Mouse (Mus musculus) R1 (cell line): Measurements from ENCODE around the gene Angpt4.

Experiments used
- DNase-seq: peaks from one replicate; pipeline ENCODE4 v3.0.0-alpha.2; 2018; ENCODE audit warnings: low read depth, low spot score

Angpt4 gene

GRCm38 (mm10) chr2:151910919-151911500, at the start of gene Angpt4:
Gene Angpt4, plus strand, starts transcription at chr2:151911210.
- no peak for DNase-seq

GRCm38 (mm10) chr2:151862257-151862810, 48.7 kb upstream of the Angpt4 start:
- DNase-seq, result peak; percentile 27

- DNase-seq, result no peak
Observed at GRCm38 (mm10) chr2:151864941-151865340, 46.1 kb upstream of the Angpt4 start.

GRCm38 (mm10) chr2:151866487-151866886, 44.5 kb upstream of the Angpt4 start:
- DNase-seq, result peak; percentile 79

GRCm38 (mm10) chr2:151868196-151868595, 42.8 kb upstream of the Angpt4 start:
- DNase-seq, result no peak

GRCm38 (mm10) chr2:151874551-151874950, 36.5 kb upstream of the Angpt4 start:
- DNase-seq, result peak; percentile 41

GRCm38 (mm10) chr2:151876012-151876485, 35.0 kb upstream of the Angpt4 start:
- DNase-seq, result peak; percentile 79

GRCm38 (mm10) chr2:151878645-151879044, 32.4 kb upstream of the Angpt4 start:
- DNase-seq, result no peak

GRCm38 (mm10) chr2:151879760-151880159, 31.2 kb upstream of the Angpt4 start:
- DNase-seq, result peak; percentile 84

GRCm38 (mm10) chr2:151891031-151891430, 20.0 kb upstream of the Angpt4 start:
- DNase-seq, result no peak

- DNase-seq, result no peak
Observed at GRCm38 (mm10) chr2:151893122-151893774, 17.8 kb upstream of the Angpt4 start.

GRCm38 (mm10) chr2:151894209-151894980, 16.6 kb upstream of the Angpt4 start:
- no peak for DNase-seq

- no peak for DNase-seq
Observed at GRCm38 (mm10) chr2:151895911-151896310, 15.1 kb upstream of the Angpt4 start.

- no peak for DNase-seq
Observed at GRCm38 (mm10) chr2:151898106-151898505, 12.9 kb upstream of the Angpt4 start.

- DNase-seq, result no peak
Observed at GRCm38 (mm10) chr2:151900845-151901244, 10.2 kb upstream of the Angpt4 start.

- DNase-seq, result no peak
Observed at GRCm38 (mm10) chr2:151903267-151903666, 7.7 kb upstream of the Angpt4 start.

GRCm38 (mm10) chr2:151903933-151904332, 7.1 kb upstream of the Angpt4 start:
- DNase-seq, result peak; percentile 16

GRCm38 (mm10) chr2:151904636-151905035, 6.4 kb upstream of the Angpt4 start:
- no peak for DNase-seq

GRCm38 (mm10) chr2:151907020-151907419, 4.0 kb upstream of the Angpt4 start:
- DNase-seq, result no peak

GRCm38 (mm10) chr2:151909386-151909785, 1.6 kb upstream of the Angpt4 start:
- DNase-seq, result no peak

- no peak for DNase-seq
Observed at GRCm38 (mm10) chr2:151910498-151910897, 512 bp upstream of the Angpt4 start.

- DNase-seq, result no peak
Observed at GRCm38 (mm10) chr2:151911751-151912150, 741 bp downstream of the Angpt4 start.
